In the genomic region with DNA sequence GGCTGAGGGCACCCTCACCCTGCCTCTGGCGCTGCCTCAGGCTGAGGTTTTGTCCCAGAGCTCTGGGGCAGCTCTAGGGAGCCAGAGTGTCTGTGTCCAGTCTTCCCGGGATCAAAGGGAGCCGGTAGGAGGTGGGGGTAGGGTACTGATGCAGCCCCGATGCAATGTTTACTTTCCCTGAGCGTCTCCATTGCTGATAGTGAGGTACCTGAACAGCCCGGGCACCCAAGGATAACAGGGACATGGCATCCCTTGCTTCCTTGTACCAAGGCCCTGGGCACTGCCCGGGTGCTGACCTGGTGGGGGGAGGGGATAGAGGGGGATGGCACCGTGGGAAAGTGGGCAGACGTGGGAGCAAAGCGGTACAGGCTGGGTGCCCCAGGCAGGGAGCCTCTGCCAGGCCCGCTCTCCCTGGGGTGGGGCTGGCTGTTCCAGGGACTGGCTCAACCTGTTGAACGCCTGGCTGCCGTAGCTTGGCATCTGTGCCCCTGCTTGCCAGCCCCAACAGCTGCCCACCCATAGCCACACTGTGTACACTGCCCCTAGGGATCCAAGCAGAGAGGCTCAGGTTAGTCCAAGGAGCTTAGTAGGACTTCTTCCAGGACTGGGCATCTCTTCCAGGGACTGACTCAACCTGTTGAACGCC, we compare ENCODE assay signal across 8 mouse cellular contexts. TPM values are rescaled to one million over a fixed set of nuclear protein-coding genes. Genes with fewer than 3 reads are reported as not detected.
A peak's percentile ranks its signal among the peaks of the same experiment; 100 is the strongest.
DNase-seq lines count a peak whose midpoint lies in the region; ATAC-seq and TF ChIP-seq lines count a peak whose summit lies in the region.

No protein-coding gene starts in this region.

- H3K9me3 ChIP-seq in heart, embryonic 15.5 days (replicated peaks), result no peaks in the 10 kb centered on the region
- no peaks in the 10 kb centered on the region for H3K9me3 ChIP-seq in limb, embryonic 10.5 days (replicated peaks)
- H3K9me3 ChIP-seq in midbrain, embryonic 15.5 days, result no peaks in the 10 kb centered on the region

- H3K36me3 ChIP-seq in heart, embryonic 15.5 days, result no peaks in the 10 kb centered on the region
- H3K36me3 ChIP-seq in limb, embryonic 10.5 days, result 0 out of 2 replicates have a peak, but pooled peaks cover 3% of the 10 kb centered on the region
- H3K36me3 ChIP-seq in midbrain, embryonic 15.5 days (replicated peaks), result no peaks in the 10 kb centered on the region

- 29% methylated on average over 14 of the region's 14 CpGs for WGBS in heart, embryonic 15.5 days
- 22% methylated on average over 14 of the region's 14 CpGs for WGBS in limb, embryonic 10.5 days
- 32% methylated on average over 14 of the region's 14 CpGs for WGBS in midbrain, embryonic 15.5 days

- intact Hi-C loops in gastrocnemius, adult 2 months (cut with DNase I), result no loop called here

- no peaks in the 10 kb centered on the region for H3K27me3 ChIP-seq in heart, embryonic 15.5 days
- H3K27me3 ChIP-seq in limb, embryonic 10.5 days (ENCODE audit: low read depth, poor library complexity, severe bottlenecking), result no peaks in the 10 kb centered on the region
- H3K27me3 ChIP-seq in midbrain, embryonic 15.5 days (replicated peaks), result no peaks in the 10 kb centered on the region

- no peak for TF ChIP-seq CTCF in gastrocnemius, adult 2 months (IDR thresholded peaks at IDR 0.05)

- H3K4me2 ChIP-seq in heart, embryonic 15.5 days, result peak overlapping the region; percentile 85
- peak overlapping the region; percentile 93 for H3K4me2 ChIP-seq in midbrain, embryonic 15.5 days

- ATAC-seq in heart, embryonic 15.5 days (replicated peaks; ENCODE audit: insufficient number of reproducible peaks, insufficient read depth, low FRiP score, low read depth), result no peak
- no peak for ATAC-seq in midbrain, embryonic 15.5 days (replicated peaks)

- peak; percentile 73 for DNase-seq in gastrocnemius, adult 2 months
- no peak for DNase-seq in gastrocnemius, postnatal 4 days (ENCODE audit: low spot score in 2 of 2)
- DNase-seq in cerebellum, postnatal 25 days, result peak; percentile 30
- DNase-seq in limb, embryonic 10.5 days (ENCODE audit: low spot score), result peak; percentile 43
- DNase-seq in layer of hippocampus, postnatal 25 days (ENCODE audit: extremely low spot score in 1 of 2, low spot score in 1 of 2), result no peak
- DNase-seq in natural killer cell, adult 2 months (ENCODE audit: low spot score in 2 of 2), result no peak

- H3K9ac ChIP-seq in heart, embryonic 15.5 days, result peak overlapping the region; percentile 97
- peak overlapping the region; percentile 97 for H3K9ac ChIP-seq in midbrain, embryonic 15.5 days

- H3K4me3 ChIP-seq in gastrocnemius, adult 2 months, result peak overlapping the region; percentile 100
- H3K4me3 ChIP-seq in heart, embryonic 15.5 days, result peak overlapping the region; percentile 87
- peak overlapping the region; percentile 94 for H3K4me3 ChIP-seq in limb, embryonic 10.5 days
- peak overlapping the region; percentile 84 for H3K4me3 ChIP-seq in midbrain, embryonic 15.5 days

- H3K27ac ChIP-seq in gastrocnemius, adult 2 months, result peak overlapping the region; percentile 97
- peak overlapping the region; percentile 93 for H3K27ac ChIP-seq in heart, embryonic 15.5 days
- H3K27ac ChIP-seq in limb, embryonic 10.5 days, result peak overlapping the region; percentile 96
- H3K27ac ChIP-seq in midbrain, embryonic 15.5 days, result no peak overlapping the region

- peaks cover 70% of the 10 kb centered on the region for H3K4me1 ChIP-seq in heart, embryonic 15.5 days (replicated peaks)
- H3K4me1 ChIP-seq in limb, embryonic 10.5 days, result peaks cover 88% of the 10 kb centered on the region
- peaks cover 82% of the 10 kb centered on the region for H3K4me1 ChIP-seq in midbrain, embryonic 15.5 days

RNA-seq across cellular contexts. Expression of gene Bcl9l, which starts 3.0 kb away (rescaled TPM):
- 10 to 100 TPM; 38.3 to 43.6 TPM for total RNA-seq in gastrocnemius, adult 2 months (2021)
- total RNA-seq in gastrocnemius, postnatal 4 days (2021), result 100 to 1,000 TPM; 126 to 131 TPM
- 9.1 and 12.6 TPM in 2 replicates for polyA plus RNA-seq in heart, embryonic 15.5 days (2015; fragmentation: Nextera tagmentation; extraction: Ambion mirVana)
- polyA plus RNA-seq in limb, embryonic 10.5 days (2016; fragmentation: Nextera tagmentation; extraction: Ambion mirVana), result 9.0 and 12.1 TPM in 2 replicates
- 12.5 and 13.0 TPM in 2 replicates for polyA plus RNA-seq in midbrain, embryonic 15.5 days (2015; fragmentation: Nextera tagmentation; extraction: Ambion mirVana)
- total RNA-seq in layer of hippocampus, postnatal 25 days (2021), result 10 to 100 TPM; 59.2 to 78.1 TPM

RNA-seq across cellular contexts. Expression of gene Upk2, which starts 30.9 kb away (rescaled TPM):
- total RNA-seq in gastrocnemius, adult 2 months (2021), result under 1 TPM; 0.22 to 0.23 TPM
- total RNA-seq in gastrocnemius, postnatal 4 days (2021), result under 1 TPM; 0.69 to 0.91 TPM
- polyA plus RNA-seq in heart, embryonic 15.5 days (2015; fragmentation: Nextera tagmentation; extraction: Ambion mirVana), result 0.63 TPM in 1 of 2 replicates, not detected in the other
- polyA plus RNA-seq in limb, embryonic 10.5 days (2016; fragmentation: Nextera tagmentation; extraction: Ambion mirVana), result 0.36 TPM in 1 of 2 replicates, not detected in the other
- polyA plus RNA-seq in midbrain, embryonic 15.5 days (2015; fragmentation: Nextera tagmentation; extraction: Ambion mirVana), result not detected in 2 replicates
- total RNA-seq in layer of hippocampus, postnatal 25 days (2021), result not detected

RNA-seq across cellular contexts. Expression of gene Foxr1, which starts 44.7 kb away (rescaled TPM):
- not detected for total RNA-seq in gastrocnemius, adult 2 months (2021)
- not detected for total RNA-seq in gastrocnemius, postnatal 4 days (2021)
- not detected in 2 replicates for polyA plus RNA-seq in heart, embryonic 15.5 days (2015; fragmentation: Nextera tagmentation; extraction: Ambion mirVana)
- not detected in 2 replicates for polyA plus RNA-seq in limb, embryonic 10.5 days (2016; fragmentation: Nextera tagmentation; extraction: Ambion mirVana)
- not detected in 2 replicates for polyA plus RNA-seq in midbrain, embryonic 15.5 days (2015; fragmentation: Nextera tagmentation; extraction: Ambion mirVana)
- not detected for total RNA-seq in layer of hippocampus, postnatal 25 days (2021)

Comparison
In these comparisons a context has a peak if more than half of its experiments do, and no peak if none do; other contexts are left out.
1. DNase-seq: peak in gastrocnemius, adult 2 months (single experiment), cerebellum, postnatal 25 days (2 of 2) and limb, embryonic 10.5 days (single experiment); none in gastrocnemius, postnatal 4 days (0 of 2), layer of hippocampus, postnatal 25 days (0 of 2) and natural killer cell, adult 2 months (0 of 2).
2. Peak in every context shown above with its lines, with median percentiles within 50 percentile points of each other: H3K4me3 ChIP-seq.